Mouse (Mus musculus) intestine, postnatal 0 days (tissue): Measurements from ENCODE around the gene Mrm3. TPM values are rescaled to one million over a fixed set of nuclear protein-coding genes. Genes with fewer than 3 reads are reported as not detected.

ENCODE experiments used
- ATAC-seq: fragments of 200-750 bp; cut with Nextera tagmentation; 2 replicates; pipeline ENCODE4 v1.8.0; 2017; ENCODE audit warnings: mild to moderate bottlenecking, moderate TSS enrichment, moderate library complexity
- H3K27ac ChIP-seq: fragments of 300-500 bp; sonication (generic); 2 replicates; pipeline ENCODE4 v1.5.1; 2014; ENCODE audit warnings: mild to moderate bottlenecking, low read depth, low read length, moderate library complexity
- H3K27me3 ChIP-seq: fragments of 300-500 bp; sonication (generic); replicated peaks from 2 replicates; pipeline ENCODE4 v1.6.1; 2014; ENCODE audit warnings: low read length, mixed read lengths; ENCODE audit not compliant: control insufficient read depth, insufficient read depth
- H3K36me3 ChIP-seq: fragments of 300-500 bp; sonication (generic); 2 replicates; pipeline ENCODE4 v1.6.1; 2014; ENCODE audit warnings: mild to moderate bottlenecking, moderate library complexity; ENCODE audit not compliant: control insufficient read depth, insufficient read depth
- H3K4me1 ChIP-seq: fragments of 300-500 bp; sonication (generic); replicated peaks from 2 replicates; pipeline ENCODE4 v1.6.1; 2014; ENCODE audit warnings: antibody characterized with exemption, low read length, mixed read lengths; ENCODE audit not compliant: control insufficient read depth, insufficient read depth
- H3K4me2 ChIP-seq: fragments of 300-500 bp; sonication (generic); replicated peaks from 2 replicates; pipeline ENCODE4 v1.6.1; 2014; ENCODE audit warnings: low read depth, mild to moderate bottlenecking, moderate library complexity
- H3K4me3 ChIP-seq: fragments of 300-500 bp; sonication (generic); 2 replicates; pipeline ENCODE4 v1.5.1; 2014; ENCODE audit warnings: low read depth, low read length
- H3K9ac ChIP-seq: fragments of 300-500 bp; sonication (generic); 2 replicates; pipeline ENCODE4 v1.6.1; 2014; ENCODE audit warnings: mild to moderate bottlenecking, low read depth, low read length
- H3K9me3 ChIP-seq: fragments of 300-500 bp; sonication (generic); 2 replicates; pipeline ENCODE4 v1.6.1; 2016; ENCODE audit warnings: mixed run types; ENCODE audit not compliant: control insufficient read depth
- CTCF ChIP-seq: sonication (generic); IDR thresholded peaks from 2 replicates; pipeline ENCODE4 v1.5.1; 2016; ENCODE audit warnings: low read depth, mild to moderate bottlenecking, control low read depth, antibody characterized with exemption, moderate library complexity
- WGBS: fragments of 180-500 bp; shearing (Covaris S2); extraction: QIAGEN DNeasy Blood & Tissue Kit; methylation state at CpG from one replicate; pipeline ENCODE4 v1.1.7; 2014; 5-methylcytosine and 5-hydroxymethylcytosine counted together
- polyA plus RNA-seq: library from polyadenylated mRNA; unstranded; fragments of >200 nt; fragmentation: Nextera tagmentation; extraction: Ambion mirVana; gene quantifications from 2 replicates; pipeline ENCODE4 v1.2.1, GENCODE M21; 2015

Gene Mrm3
- 8.4 and 8.9 TPM in 2 replicates for polyA plus RNA-seq

DNA sequence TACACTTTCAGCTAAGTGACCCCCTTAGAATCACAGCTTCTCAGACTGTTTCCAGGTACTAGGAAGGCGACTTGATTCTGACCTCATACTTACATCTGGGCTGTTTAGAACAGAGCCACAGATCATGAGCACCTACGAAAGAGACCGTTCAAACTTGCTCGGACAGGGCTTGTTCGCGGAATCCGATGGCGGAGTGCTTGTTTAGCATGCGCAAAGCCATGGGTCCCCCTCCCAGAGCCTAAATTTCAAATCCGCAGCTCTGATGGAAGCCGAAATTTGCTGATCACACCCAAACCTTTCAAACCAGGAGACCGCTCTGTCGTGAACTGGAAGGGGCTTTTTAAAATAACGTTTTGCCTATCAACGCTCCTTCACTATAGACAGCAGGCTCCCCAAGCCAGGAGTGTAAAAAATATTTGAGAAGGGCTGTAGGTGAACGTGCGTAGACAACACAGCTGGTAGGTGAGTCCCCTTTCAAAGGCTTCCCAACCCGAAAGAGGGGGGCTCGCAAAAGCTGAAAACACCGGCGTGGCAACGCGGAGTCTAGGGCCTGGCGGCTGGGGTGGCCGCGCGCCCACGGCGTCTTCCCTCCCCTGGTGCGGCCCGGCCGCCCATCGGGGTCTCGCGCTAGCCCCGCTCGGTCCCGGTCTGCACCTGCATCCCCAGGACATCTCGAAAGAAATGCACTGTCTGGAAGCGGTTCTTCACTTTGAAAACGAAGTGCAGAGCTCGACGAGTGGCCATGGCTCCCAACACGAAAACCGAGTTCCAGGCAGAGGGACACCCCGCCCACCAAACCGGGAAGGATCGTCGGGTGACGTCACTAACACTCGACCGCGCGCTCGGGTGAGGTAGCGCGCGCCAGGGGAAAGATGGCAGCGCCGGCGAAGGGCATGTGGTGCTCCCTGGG is at the start of gene Mrm3, which contains the start of gene Glod4:
Mrm3 (plus strand) TSS at position 815 of the 910 bp plus-strand sequence.
Glod4 (minus strand) TSS at position 825 of the 910 bp plus-strand sequence.
- Histone ChIP-seq H3K9me3 (no peaks in the 10 kb centered on the region), H3K27me3 (no peaks in the 10 kb centered on the region), H3K9ac (peak within 1 kb of the TSS; percentile 79), H3K4me3 (peak within 1 kb of the TSS; percentile 94), H3K36me3 (peaks cover 20% of the 10 kb centered on the region), H3K27ac (peak within 1 kb of the TSS; percentile 35), H3K4me2 (peak within 1 kb of the TSS; percentile 78), H3K4me1 (no peaks in the 10 kb centered on the region)
- peak; percentile 82 for ATAC-seq
- under 1% methylated on average over 61 of the region's 61 CpGs for WGBS
- no peak for TF ChIP-seq CTCF

DNA sequence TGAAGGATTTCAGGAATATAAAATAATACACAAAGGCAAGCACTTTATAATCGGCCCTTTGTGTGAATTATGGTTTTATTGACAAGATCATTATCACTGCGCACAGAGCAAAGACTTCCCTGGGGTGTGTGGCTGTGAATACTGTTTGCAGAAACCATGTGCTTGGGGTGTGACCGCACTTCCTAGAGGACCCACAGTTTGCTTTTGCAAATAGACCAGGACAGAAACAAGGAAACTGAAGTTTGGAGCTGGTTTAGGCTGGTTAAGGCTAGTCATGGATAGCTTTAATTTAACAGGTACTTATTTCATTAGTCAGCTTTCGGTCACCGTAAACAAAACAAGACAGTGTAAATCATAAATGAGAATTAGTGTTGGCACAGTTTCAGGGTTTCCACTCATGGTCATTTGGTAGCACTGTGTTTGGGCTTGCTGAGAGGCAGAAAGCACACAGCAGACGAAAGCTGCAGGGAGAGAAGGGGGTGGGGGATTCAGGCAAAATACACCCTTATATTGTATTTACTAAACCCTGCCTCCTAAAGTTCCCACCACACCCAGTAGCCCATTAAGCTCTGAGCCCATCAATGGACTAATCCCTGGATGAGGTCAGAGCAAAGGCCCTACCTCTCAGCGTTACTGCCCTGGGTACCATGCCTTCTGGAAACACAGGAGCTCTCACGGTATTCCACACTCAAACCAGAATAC is 47.1 kb upstream of the Mrm3 start:
- Histone ChIP-seq H3K4me1 (no peaks in the 10 kb centered on the region; the same call in 1 of the 2 replicates), H3K27me3 (no peaks in the 10 kb centered on the region), H3K4me2 (peak overlapping the region; percentile 52), H3K27ac (peak overlapping the region; percentile 76), H3K9ac (no peak overlapping the region; the same call in 1 of the 2 replicates), H3K4me3 (peak overlapping the region; percentile 17; the same call in 1 of the 2 replicates), H3K9me3 (no peaks in the 10 kb centered on the region), H3K36me3 (no peaks in the 10 kb centered on the region)
- no peak for TF ChIP-seq CTCF
- peak; percentile 90 for ATAC-seq
- 25% methylated on average over 8 of the region's 8 CpGs for WGBS

GRCm38 (mm10) chr11:76196977-76197469 is 46.5 kb upstream of the Mrm3 start:
- peak; percentile 61 for ATAC-seq
- Histone ChIP-seq H3K4me3 (peak overlapping the region; percentile 17), H3K4me2 (peak overlapping the region; percentile 52), H3K27ac (peak overlapping the region; percentile 76), H3K27me3 (no peaks in the 10 kb centered on the region), H3K9me3 (no peaks in the 10 kb centered on the region), H3K36me3 (no peaks in the 10 kb centered on the region), H3K9ac (no peak overlapping the region; the same call in 1 of the 2 replicates), H3K4me1 (no peaks in the 10 kb centered on the region; the same call in 1 of the 2 replicates)
- TF ChIP-seq CTCF, result no peak
- 29% methylated on average over 8 of the region's 8 CpGs for WGBS

DNA sequence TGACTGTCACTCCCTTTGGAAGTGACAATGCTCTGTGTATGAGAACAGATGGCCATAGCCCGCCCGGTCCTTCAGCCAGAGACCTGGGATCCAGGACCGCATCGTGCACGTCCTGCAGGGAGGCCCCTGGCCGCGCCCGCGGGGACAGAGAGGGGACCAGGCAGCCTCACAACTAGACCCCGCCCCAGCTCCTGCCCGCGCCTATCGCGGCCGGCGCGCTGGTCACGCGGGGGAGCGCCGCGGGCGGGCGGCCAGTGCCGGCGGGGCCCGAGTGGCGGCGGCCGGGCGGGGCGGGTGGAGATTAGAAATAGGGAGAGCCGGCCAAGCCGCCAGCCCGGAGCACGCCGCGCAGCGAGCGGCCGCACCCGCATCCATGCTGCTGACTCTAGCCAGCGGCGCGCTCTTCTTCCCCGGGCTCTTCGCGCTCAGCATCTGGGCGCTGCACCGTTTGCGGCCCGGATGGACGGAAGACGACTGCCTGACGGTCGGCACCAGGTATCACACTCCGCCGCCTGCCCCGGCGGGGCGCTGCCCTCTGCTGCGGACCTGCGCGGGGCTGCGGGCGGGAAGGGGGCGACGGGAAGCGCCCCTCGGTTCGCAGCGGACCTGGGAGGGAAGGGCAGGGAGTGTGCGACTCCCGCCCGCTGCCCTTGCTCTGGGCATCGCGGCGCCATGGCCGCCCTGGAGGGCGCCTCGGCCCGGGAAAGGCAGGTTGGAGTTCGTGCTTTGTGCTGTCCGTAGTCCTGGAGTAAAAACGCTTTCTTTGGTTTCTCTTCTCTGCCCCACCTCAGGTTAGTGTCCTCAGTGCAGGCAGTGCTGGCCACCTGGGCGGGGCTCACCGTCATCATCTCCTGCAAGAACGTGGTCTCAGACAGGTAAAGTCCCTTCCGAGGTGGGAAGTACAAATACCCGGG is 41.5 kb upstream of the Mrm3 start:
- Histone ChIP-seq H3K4me1 (no peaks in the 10 kb centered on the region), H3K4me2 (peak overlapping the region; percentile 99), H3K9ac (peak overlapping the region; percentile 72), H3K4me3 (peak overlapping the region; percentile 89), H3K27ac (peak overlapping the region; percentile 70), H3K36me3 (peaks cover 17% of the 10 kb centered on the region; the same call in 1 of the 2 replicates), H3K27me3 (no peaks in the 10 kb centered on the region), H3K9me3 (no peaks in the 10 kb centered on the region)
- 1% methylated on average over 88 of the region's 90 CpGs for WGBS
- TF ChIP-seq CTCF, result peak; percentile 40
- peak; percentile 91 for ATAC-seq

GRCm38 (mm10) chr11:76206793-76207192 is 36.7 kb upstream of the Mrm3 start:
- WGBS, result 87% methylated on average over 5 of the region's 5 CpGs
- peaks cover 35% of the 10 kb centered on the region for H3K36me3 ChIP-seq

More at GRCm38 (mm10) chr11:76206793-76207192, 36.7 kb upstream of the Mrm3 start:
- Histone ChIP-seq H3K27me3 (no peaks in the 10 kb centered on the region), H3K9ac (no peak overlapping the region), H3K4me2 (no peak overlapping the region), H3K4me1 (no peaks in the 10 kb centered on the region), H3K4me3 (no peak overlapping the region), H3K9me3 (no peaks in the 10 kb centered on the region), H3K27ac (peak overlapping the region; percentile 28; the same call in 1 of the 2 replicates)
- no peak for TF ChIP-seq CTCF
- ATAC-seq, result no peak
